In the genomic region with DNA sequence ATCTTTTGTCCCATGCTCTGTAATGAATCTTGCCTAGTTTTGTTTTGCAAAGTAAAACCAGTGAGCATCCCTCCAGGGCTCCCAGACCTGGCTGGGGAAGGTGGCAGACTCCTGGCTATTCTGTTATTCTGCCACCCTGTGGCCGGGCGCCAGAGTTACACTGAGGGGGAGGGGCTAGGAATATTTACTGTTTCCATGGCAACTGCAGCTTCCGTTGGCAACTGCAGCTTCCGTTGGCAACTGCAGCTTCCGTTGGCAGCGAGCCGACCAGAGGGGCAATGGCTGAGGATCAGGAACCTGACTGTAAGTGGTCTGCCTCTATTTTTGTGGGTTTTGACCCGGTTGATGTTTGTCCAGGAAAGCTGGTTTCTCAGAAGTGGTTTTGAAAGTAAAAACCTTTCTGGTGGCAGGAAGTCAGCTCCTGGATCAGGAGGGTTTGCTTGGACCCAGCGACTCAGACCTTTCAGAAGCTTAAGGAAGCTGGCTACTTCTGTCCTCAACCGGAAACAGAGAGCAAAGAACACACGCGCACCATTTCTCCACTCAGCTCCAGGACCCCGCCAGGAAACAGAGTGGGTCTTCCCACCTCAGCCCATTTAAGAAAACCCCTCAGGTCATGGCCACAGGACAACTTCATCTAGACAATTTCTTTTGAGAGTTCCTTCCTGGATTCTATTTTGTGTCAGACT, we compare ENCODE assay signal across 8 mouse cellular contexts. TPM values are rescaled to one million over a fixed set of nuclear protein-coding genes. Genes with fewer than 3 reads are reported as not detected.
DNase-seq lines count a peak whose midpoint lies in the region; ATAC-seq lines count a peak whose summit lies in the region.

Gene 1700010I14Rik (plus strand): TSS at position 215 of the 689 bp plus-strand sequence.

- H3K27me3 ChIP-seq in hindbrain, embryonic 15.5 days: no peaks in the 10 kb centered on the region

- 7% methylated on average over 13 of the region's 13 CpGs for WGBS in hindbrain, embryonic 15.5 days

- peak within 1 kb of the TSS; percentile 50 for H3K27ac ChIP-seq in hindbrain, embryonic 15.5 days (replicated peaks)

- peak; percentile 89 for DNase-seq in R1 (ENCODE audit: low read depth, low spot score)
- DNase-seq in cerebellum, postnatal 14 days: peak; percentile 79 to 92
- peak; percentile 84 to 91 for DNase-seq in frontal cortex, postnatal 36 days (ENCODE audit: low spot score in 2 of 2)
- peak; percentile 83 to 85 for DNase-seq in layer of hippocampus, postnatal 36 days
- DNase-seq in lung, postnatal 25 days (ENCODE audit: low spot score): peak; percentile 88
- peak; percentile 95 for DNase-seq in retina, embryonic 14.5 days (ENCODE audit: low spot score)
- peak; percentile 88 to 89 for DNase-seq in thymus, postnatal 36 days

- peak within 1 kb of the TSS; percentile 59 for H3K4me2 ChIP-seq in hindbrain, embryonic 15.5 days

- peak within 1 kb of the TSS; percentile 40 for H3K4me3 ChIP-seq in hindbrain, embryonic 15.5 days

- peak within 1 kb of the TSS; percentile 25 for H3K9ac ChIP-seq in hindbrain, embryonic 15.5 days

- H3K4me1 ChIP-seq in hindbrain, embryonic 15.5 days (replicated peaks): peaks cover 16% of the 10 kb centered on the region

- ATAC-seq in hindbrain, embryonic 15.5 days (ENCODE audit: low FRiP score, low read depth): 0 out of 2 replicates have a peak, but pooled peaks have one; percentile 15

- H3K9me3 ChIP-seq in hindbrain, embryonic 15.5 days: no peaks in the 10 kb centered on the region

- 0 out of 2 replicates have a peak, but pooled peaks cover under 1% of the 10 kb centered on the region for H3K36me3 ChIP-seq in hindbrain, embryonic 15.5 days

RNA-seq across cellular contexts. Expression of gene 1700010I14Rik, which starts in this region (rescaled TPM):
- polyA plus RNA-seq in hindbrain, embryonic 15.5 days (2015; fragmentation: Nextera tagmentation; extraction: Ambion mirVana): 2.1 and 2.7 TPM in 2 replicates
- 1 to 10 TPM; 1.4 to 2.0 TPM for total RNA-seq in layer of hippocampus, postnatal 36 days (2021)

Comparison
In these comparisons a context has a peak if more than half of its experiments do, and no peak if none do; other contexts are left out.
1. Peak in every context shown above with its lines: DNase-seq, ATAC-seq, H3K4me3 ChIP-seq and H3K27ac ChIP-seq.